In genomic region chr9:72420490-72420889, GRCm38 (mm10) we compare ENCODE assay signal across 21 mouse cellular contexts. TPM values are rescaled to one million over a fixed set of nuclear protein-coding genes. Genes with fewer than 3 reads are reported as not detected.
DNase-seq lines count a peak whose midpoint lies in the region; ATAC-seq and TF ChIP-seq lines count a peak whose summit lies in the region.
"Had no signal": no experiment of that assay in that cellular context is flagged by ENCODE, and none has a peak within 500 bp of the region (broad histone marks: within the 10 kb centered on the region; RNA-seq: fewer than 3 reads in every experiment).

No protein-coding gene starts in this region.

- no peak for ATAC-seq in hindbrain, embryonic 14.5 days (ENCODE audit: low FRiP score)
- no peak for ATAC-seq in hindbrain, embryonic 13.5 days (ENCODE audit: low FRiP score)
- peak; percentile 76 for ATAC-seq in liver, embryonic 13.5 days (ENCODE audit: low read depth)
- peak; percentile 78 for ATAC-seq in liver, embryonic 16.5 days (ENCODE audit: low read depth)
- ATAC-seq: forebrain, embryonic 13.5 days; forebrain, embryonic 16.5 days; hindbrain, postnatal 0 days; Patski had no signal

- H3K27ac ChIP-seq in hindbrain, embryonic 14.5 days: peak overlapping the region; percentile 80
- no peak overlapping the region for H3K27ac ChIP-seq in hindbrain, embryonic 13.5 days
- H3K27ac ChIP-seq in MEL (ENCODE audit: control insufficient read depth, low read depth, low read length): no peak overlapping the region
- H3K27ac ChIP-seq in liver, embryonic 13.5 days: peak overlapping the region; percentile 59
- H3K27ac ChIP-seq in liver, embryonic 16.5 days (ENCODE audit: low read length): no peak overlapping the region
- H3K27ac ChIP-seq in cerebellum, adult 2 months (ENCODE audit: insufficient read depth, low read length): no peak overlapping the region
- H3K27ac ChIP-seq: forebrain, embryonic 10.5 days; forebrain, embryonic 13.5 days; gastrocnemius, adult 2 months; hindbrain, postnatal 0 days had no signal

- no peak for TF ChIP-seq CTCF in MEL (IDR thresholded peaks at IDR 0.05 in 2 of 3, conservative IDR thresholded peaks at IDR 0.05 in 1 of 3; ENCODE audit: control insufficient read depth in 1 of 3, insufficient read depth in 1 of 3, low read depth in 2 of 3, low read length in 3 of 3, poor library complexity in 1 of 3, severe bottlenecking in 1 of 3)
- no peak for TF ChIP-seq CTCF in cerebellum, adult 2 months (IDR thresholded peaks at IDR 0.05; ENCODE audit: borderline replicate concordance, insufficient read depth, low read depth, low read length)

- WGBS in hindbrain, embryonic 14.5 days: 79% methylated on average over 3 of the region's 3 CpGs
- WGBS in hindbrain, embryonic 13.5 days: 89% methylated on average over 3 of the region's 3 CpGs
- WGBS in liver, embryonic 13.5 days (ENCODE audit: insufficient replicate concordance): 38% methylated on average over 3 of the region's 3 CpGs
- 40% methylated on average over 3 of the region's 3 CpGs for WGBS in liver, embryonic 16.5 days (ENCODE audit: insufficient replicate concordance)
- WGBS in cerebellum, adult 2 months: 87% methylated on average over 3 of the region's 3 CpGs

- H3K36me3 ChIP-seq in hindbrain, embryonic 14.5 days (replicated peaks; ENCODE audit: control insufficient read depth, insufficient read depth): no peaks in the 10 kb centered on the region
- H3K36me3 ChIP-seq in hindbrain, embryonic 13.5 days: no peaks in the 10 kb centered on the region
- H3K36me3 ChIP-seq in MEL (ENCODE audit: control insufficient read depth in 1 of 2, insufficient read depth in 2 of 2, low read length in 2 of 2): no peaks in the 10 kb centered on the region
- H3K36me3 ChIP-seq in liver, embryonic 13.5 days: no peaks in the 10 kb centered on the region
- no peaks in the 10 kb centered on the region for H3K36me3 ChIP-seq in liver, embryonic 16.5 days (ENCODE audit: control insufficient read depth, insufficient read depth)
- H3K36me3 ChIP-seq: forebrain, embryonic 10.5 days; hindbrain, embryonic 12.5 days had no signal

- no peak for TF ChIP-seq RAD21 in MEL (IDR thresholded peaks at IDR 0.05; ENCODE audit: low read depth, low read length)

- no peaks in the 10 kb centered on the region for H3K27me3 ChIP-seq in hindbrain, embryonic 14.5 days (ENCODE audit: control insufficient read depth, insufficient read depth, low read length)
- H3K27me3 ChIP-seq in hindbrain, embryonic 13.5 days: no peaks in the 10 kb centered on the region
- no peaks in the 10 kb centered on the region; a peak in 1 of 4 replicates for H3K27me3 ChIP-seq in MEL (ENCODE audit: control insufficient read depth in 1 of 2, insufficient read depth in 2 of 2, low read length in 2 of 2)
- H3K27me3 ChIP-seq in liver, embryonic 13.5 days: peaks cover 4% of the 10 kb centered on the region; the same call in 1 of the 2 replicates
- H3K27me3 ChIP-seq in liver, embryonic 16.5 days (ENCODE audit: control insufficient read depth, insufficient read depth, low read depth, low read length): no peaks in the 10 kb centered on the region
- no peaks in the 10 kb centered on the region; the same call in 1 of the 2 replicates for H3K27me3 ChIP-seq in cerebellum, adult 2 months (ENCODE audit: control insufficient read depth, insufficient read depth, low read length)
- H3K27me3 ChIP-seq: forebrain, embryonic 13.5 days; hindbrain, embryonic 12.5 days had no signal

- DNase-seq in hindbrain, embryonic 14.5 days (ENCODE audit: low spot score): no peak
- DNase-seq in MEL (ENCODE audit: low read depth, low spot score): no peak
- DNase-seq in liver, embryonic 13.5 days: no peak
- no peak for DNase-seq in lung, postnatal 36 days
- no peak for DNase-seq in retina, postnatal 1 day
- no peak for DNase-seq in cerebellum, adult 2 months
- DNase-seq: adrenal gland, postnatal 10 days; adrenal gland, postnatal 36 days; cerebellum, adult 8-10 months; cerebellum, postnatal 10 days; cerebellum, postnatal 36 days; gastrocnemius, postnatal 14 days had no signal

- no peak for TF ChIP-seq POLR2A in MEL (IDR thresholded peaks at IDR 0.05; ENCODE audit: control insufficient read depth in 1 of 2, insufficient read depth in 1 of 2, low read depth in 1 of 2, low read length in 2 of 2, poor library complexity in 1 of 2)
- no peak for TF ChIP-seq POLR2A in cerebellum, adult 2 months (IDR thresholded peaks at IDR 0.05; ENCODE audit: borderline replicate concordance, insufficient read depth, low read length)

- no peak overlapping the region for H3K4me2 ChIP-seq in hindbrain, embryonic 14.5 days (replicated peaks)
- H3K4me2 ChIP-seq in hindbrain, embryonic 13.5 days: no peak overlapping the region
- no peak overlapping the region for H3K4me2 ChIP-seq in liver, embryonic 13.5 days
- H3K4me2 ChIP-seq in liver, embryonic 16.5 days (ENCODE audit: low read depth, low read length): peak overlapping the region; percentile 15; the same call in 1 of the 2 replicates
- H3K4me2 ChIP-seq: forebrain, embryonic 13.5 days; hindbrain, embryonic 12.5 days had no signal

- H3K4me1 ChIP-seq in hindbrain, embryonic 14.5 days (replicated peaks; ENCODE audit: control insufficient read depth, insufficient read depth, low read length): peaks cover 24% of the 10 kb centered on the region
- H3K4me1 ChIP-seq in hindbrain, embryonic 13.5 days (replicated peaks): peaks cover 32% of the 10 kb centered on the region
- H3K4me1 ChIP-seq in MEL (ENCODE audit: control insufficient read depth in 1 of 2, insufficient read depth in 2 of 2, low read length in 2 of 2): no peaks in the 10 kb centered on the region; a peak in 2 of 4 replicates
- H3K4me1 ChIP-seq in liver, embryonic 13.5 days (replicated peaks): peaks cover 50% of the 10 kb centered on the region
- peaks cover 22% of the 10 kb centered on the region for H3K4me1 ChIP-seq in liver, embryonic 16.5 days (ENCODE audit: control insufficient read depth, low read depth, low read length)
- no peaks in the 10 kb centered on the region; the same call in 1 of the 2 replicates for H3K4me1 ChIP-seq in cerebellum, adult 2 months (ENCODE audit: control insufficient read depth, insufficient read depth, low read length)

- H3K4me3 ChIP-seq in hindbrain, embryonic 14.5 days (replicated peaks; ENCODE audit: low read length): no peak overlapping the region
- H3K4me3 ChIP-seq in hindbrain, embryonic 13.5 days: no peak overlapping the region
- no peak overlapping the region for H3K4me3 ChIP-seq in MEL (ENCODE audit: control insufficient read depth in 1 of 2, insufficient read depth in 1 of 2, low read depth in 2 of 2, low read length in 2 of 2)
- H3K4me3 ChIP-seq in liver, embryonic 13.5 days (replicated peaks): no peak overlapping the region
- no peak overlapping the region for H3K4me3 ChIP-seq in liver, embryonic 16.5 days (ENCODE audit: low read depth, low read length)
- H3K4me3 ChIP-seq in cerebellum, adult 2 months (replicated peaks; ENCODE audit: insufficient read depth, low read depth, low read length): no peak overlapping the region
- H3K4me3 ChIP-seq: forebrain, embryonic 10.5 days; forebrain, embryonic 13.5 days; gastrocnemius, adult 2 months; hindbrain, embryonic 12.5 days had no signal

- TF ChIP-seq EP300 in MEL (IDR thresholded peaks at IDR 0.05; ENCODE audit: low read depth in 1 of 2, low read length in 2 of 2): peak in 1 of 2 experiments; percentile 29; a peak in 1 of 4 replicates

- H3K79me2 ChIP-seq in MEL (ENCODE audit: control insufficient read depth, insufficient read depth, low read length, poor library complexity): no peaks in the 10 kb centered on the region

- H3K9ac ChIP-seq in hindbrain, embryonic 14.5 days: no peak overlapping the region
- H3K9ac ChIP-seq in hindbrain, embryonic 13.5 days: no peak overlapping the region
- H3K9ac ChIP-seq in MEL (ENCODE audit: control insufficient read depth, low read depth, low read length, poor library complexity, severe bottlenecking): no peak overlapping the region
- no peak overlapping the region for H3K9ac ChIP-seq in liver, embryonic 13.5 days
- H3K9ac ChIP-seq in liver, embryonic 16.5 days (ENCODE audit: low read depth, low read length): no peak overlapping the region
- H3K9ac ChIP-seq: forebrain, embryonic 13.5 days; hindbrain, embryonic 12.5 days had no signal

- no peaks in the 10 kb centered on the region for H3K9me3 ChIP-seq in hindbrain, embryonic 14.5 days (ENCODE audit: control insufficient read depth, low read length)
- no peaks in the 10 kb centered on the region for H3K9me3 ChIP-seq in hindbrain, embryonic 13.5 days
- no peaks in the 10 kb centered on the region for H3K9me3 ChIP-seq in MEL (replicated peaks; ENCODE audit: insufficient read depth, low read length)
- no peaks in the 10 kb centered on the region for H3K9me3 ChIP-seq in liver, embryonic 13.5 days (replicated peaks)
- no peaks in the 10 kb centered on the region for H3K9me3 ChIP-seq in liver, embryonic 16.5 days (replicated peaks; ENCODE audit: control insufficient read depth, low read length)
- H3K9me3 ChIP-seq: forebrain, embryonic 10.5 days; forebrain, embryonic 13.5 days; hindbrain, embryonic 12.5 days had no signal

TF ChIP-seq in MEL, 35 proteins besides CTCF, POLR2A, EP300 and RAD21:
- TF ChIP-seq GATA1 (IDR thresholded peaks at IDR 0.05; ENCODE audit: low read depth, low read length): 0 out of 2 replicates have a peak, but pooled peaks have one; percentile 3
- no peak for TF ChIP-seq SIN3A (IDR thresholded peaks at IDR 0.05; ENCODE audit: low read length)
TF ChIP-seq in MEL: peak in this region for 1.

RNA-seq across cellular contexts. Expression of gene Mns1, which starts 17.3 kb away (rescaled TPM):
- 5.9 and 10.5 TPM in 2 replicates for polyA plus RNA-seq in hindbrain, embryonic 14.5 days (2014; fragmentation: Nextera tagmentation; extraction: Ambion mirVana)
- polyA plus RNA-seq in hindbrain, embryonic 13.5 days (2015; fragmentation: Nextera tagmentation; extraction: Ambion mirVana): 10.3 and 12.1 TPM in 2 replicates
- total RNA-seq in MEL (2012; rRNA removed): 54.0 and 57.3 TPM in 2 replicates
- 10 to 100 TPM in 1 of 2 experiments, not detected in 1; 54.8 TPM for polyA plus RNA-seq in MEL (2012; ENCODE audit: insufficient read depth in 1 of 2, insufficient read length in 2 of 2, low read depth in 1 of 2, low replicate concordance in 2 of 2, missing spikeins in 1 of 2)
- polyA plus RNA-seq in liver, embryonic 13.5 days (2015; fragmentation: Nextera tagmentation; extraction: Ambion mirVana): 101 and 144 TPM in 2 replicates
- polyA plus RNA-seq in liver, embryonic 16.5 days (2015; fragmentation: Nextera tagmentation; extraction: Ambion mirVana): 87.9 and 88.3 TPM in 2 replicates
- 1.4 and 2.2 TPM in 2 replicates for polyA plus RNA-seq in cerebellum, adult 2 months (2012; rRNA removed)

Comparison
In these comparisons a context has a peak if more than half of its experiments do, and no peak if none do; other contexts are left out.
1. H3K27ac ChIP-seq: peak in hindbrain, embryonic 14.5 days (single experiment) and liver, embryonic 13.5 days (single experiment); none in hindbrain, embryonic 13.5 days (single experiment), MEL (single experiment), liver, embryonic 16.5 days (single experiment) and cerebellum, adult 2 months (single experiment).
2. ATAC-seq: peak in liver, embryonic 13.5 days (single experiment) and liver, embryonic 16.5 days (single experiment); none in hindbrain, embryonic 14.5 days (single experiment) and hindbrain, embryonic 13.5 days (single experiment).